Mouse (Mus musculus) adrenal gland (tissue): ENCODE results near the gene Ascl2.

Source experiments
- intact Hi-C: fragments of 180-260 bp; cut with DNase I; formaldehyde crosslinking; loops from one replicate; pipeline ENCODE4 v1.15.1; 2025
- long read RNA-seq, 2 experiments: library from polyadenylated mRNA; unstranded; transcript quantifications; one replicate each; pipeline ENCODE4 v2.0.0; 2020; ENCODE audit warnings: borderline replicate concordance in 1 of 2; ENCODE audit not compliant: insufficient replicate concordance in 1 of 2

Gene Ascl2
- long read RNA-seq, experiment 1: 0 reads
- long read RNA-seq, experiment 2: 0 reads

DNA sequence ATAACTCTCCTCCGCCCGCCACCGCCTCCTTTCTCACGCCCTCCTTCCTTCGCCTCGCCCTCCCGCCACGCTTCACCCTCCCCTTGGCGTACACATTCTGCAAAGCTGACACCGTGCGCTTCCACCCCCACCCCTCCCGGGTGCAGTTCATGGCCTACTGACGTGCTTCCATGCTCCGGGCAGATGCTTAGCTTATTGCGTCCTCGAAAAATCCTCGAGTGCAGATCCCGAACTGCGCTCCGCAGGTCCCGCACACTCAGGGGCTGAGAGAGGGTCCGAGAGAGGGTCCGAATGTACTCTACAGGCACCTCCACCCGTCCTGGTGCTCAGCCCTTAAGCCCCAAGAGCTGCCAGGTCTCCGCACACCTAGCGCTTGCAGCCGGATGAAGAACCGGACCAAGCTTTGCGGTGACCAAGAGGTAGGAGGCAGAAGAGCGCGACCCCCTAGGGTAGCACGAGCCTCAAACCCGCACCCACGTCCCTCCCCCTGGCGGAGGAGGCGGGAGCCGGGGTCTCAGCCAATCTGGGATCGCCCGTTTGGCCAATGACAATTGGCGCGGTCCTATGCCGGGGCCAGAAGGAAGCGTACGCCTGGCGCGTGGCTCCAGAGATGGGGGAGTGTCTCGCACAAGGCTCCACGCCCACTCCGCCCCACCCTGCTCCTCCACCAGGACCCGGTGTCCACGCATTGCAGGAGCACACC is at the start of gene Ascl2:
TSS of gene Ascl2 (minus strand) at position 456 of the 703 bp plus-strand sequence.
- intact Hi-C loops: no loop called here

DNA sequence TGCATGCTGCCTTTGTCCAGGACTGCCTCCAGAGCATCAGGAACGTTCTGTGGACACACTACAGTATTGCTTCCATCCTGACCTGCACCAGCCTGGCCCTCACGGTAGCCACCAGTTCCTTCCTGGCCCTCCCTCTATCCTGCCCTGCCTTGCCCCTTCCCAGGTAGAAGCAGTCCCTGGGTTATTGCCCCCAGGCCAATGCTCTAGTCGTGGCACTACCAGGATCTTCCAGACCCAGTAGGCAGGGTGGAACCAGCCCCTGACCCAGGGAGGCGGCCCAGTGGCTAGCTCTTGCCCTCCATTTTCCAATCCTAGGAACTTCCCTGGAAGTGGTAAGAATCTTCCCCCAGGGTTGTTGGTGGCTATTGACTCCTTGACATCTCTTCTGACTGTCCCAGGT is 48.1 kb upstream of the Ascl2 start:
- intact Hi-C loops: no loop called here

DNA sequence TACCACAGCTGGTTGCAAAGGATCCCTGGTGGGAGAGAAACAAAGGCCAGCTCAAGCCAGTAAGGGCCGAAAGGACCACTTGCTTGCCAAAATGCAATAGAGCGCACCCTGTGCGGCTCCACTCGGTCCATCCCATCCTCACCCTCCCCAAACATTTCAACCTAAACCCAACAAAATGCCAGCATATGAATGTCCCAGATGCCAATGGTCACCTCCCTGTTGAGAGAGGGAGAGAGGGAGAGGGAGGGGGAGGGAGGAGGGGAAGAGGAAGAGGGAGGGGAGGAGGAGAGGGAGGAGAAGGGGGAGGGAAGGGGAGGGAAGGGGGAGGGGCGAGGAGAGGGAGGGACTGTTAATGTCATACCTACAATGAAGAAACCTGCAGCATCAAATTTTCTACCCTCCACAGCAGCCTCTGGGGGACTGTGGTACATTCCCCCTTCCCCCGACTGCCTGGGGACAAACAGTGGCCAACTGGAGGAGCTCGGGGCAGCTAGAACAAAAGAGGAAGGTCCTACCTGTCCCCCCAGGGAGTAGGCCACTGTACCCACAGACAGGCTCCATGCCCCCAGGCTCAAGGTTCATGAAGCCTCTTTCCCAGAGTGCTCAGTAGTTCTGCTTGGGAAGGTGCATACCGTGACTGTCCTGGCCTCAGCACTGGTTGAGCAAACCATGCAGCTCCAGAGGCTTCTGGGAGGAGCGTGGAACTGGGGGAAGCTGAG is 47.5 kb upstream of the Ascl2 start:
- intact Hi-C loops: no loop called here

DNA sequence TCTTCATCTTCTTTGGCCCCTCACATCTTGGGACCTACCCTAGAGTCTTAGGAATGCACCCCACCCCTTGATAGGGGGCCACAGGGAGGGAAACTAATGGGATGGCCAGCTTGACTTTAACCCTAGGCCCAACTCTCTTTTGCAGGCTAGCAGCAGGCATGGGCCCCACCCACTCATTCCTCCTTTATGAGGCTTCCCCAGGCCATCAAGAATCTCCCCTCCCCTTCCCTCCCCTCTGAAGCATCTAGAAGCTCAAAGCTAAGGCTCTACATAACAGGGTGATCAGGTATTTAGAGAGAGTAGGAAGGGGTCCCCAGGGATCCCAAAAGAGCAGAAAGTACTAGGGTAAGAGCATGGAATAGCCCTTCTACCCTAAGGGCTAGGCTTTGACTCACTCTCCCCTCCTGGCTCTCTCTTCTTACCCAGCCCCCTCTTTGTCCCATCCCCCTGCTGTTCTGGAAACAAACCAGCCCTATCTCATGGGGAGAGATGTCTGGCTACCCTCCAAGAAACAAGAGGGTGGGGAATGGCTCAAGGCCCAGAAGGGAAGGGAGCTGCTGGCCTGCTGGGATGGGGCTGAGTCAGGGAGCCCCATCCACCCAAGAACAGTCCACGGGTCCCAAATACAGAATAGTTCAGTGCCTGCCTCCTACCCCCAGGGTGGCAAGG is 46.8 kb upstream of the Ascl2 start:
- intact Hi-C loops: no loop called here

DNA sequence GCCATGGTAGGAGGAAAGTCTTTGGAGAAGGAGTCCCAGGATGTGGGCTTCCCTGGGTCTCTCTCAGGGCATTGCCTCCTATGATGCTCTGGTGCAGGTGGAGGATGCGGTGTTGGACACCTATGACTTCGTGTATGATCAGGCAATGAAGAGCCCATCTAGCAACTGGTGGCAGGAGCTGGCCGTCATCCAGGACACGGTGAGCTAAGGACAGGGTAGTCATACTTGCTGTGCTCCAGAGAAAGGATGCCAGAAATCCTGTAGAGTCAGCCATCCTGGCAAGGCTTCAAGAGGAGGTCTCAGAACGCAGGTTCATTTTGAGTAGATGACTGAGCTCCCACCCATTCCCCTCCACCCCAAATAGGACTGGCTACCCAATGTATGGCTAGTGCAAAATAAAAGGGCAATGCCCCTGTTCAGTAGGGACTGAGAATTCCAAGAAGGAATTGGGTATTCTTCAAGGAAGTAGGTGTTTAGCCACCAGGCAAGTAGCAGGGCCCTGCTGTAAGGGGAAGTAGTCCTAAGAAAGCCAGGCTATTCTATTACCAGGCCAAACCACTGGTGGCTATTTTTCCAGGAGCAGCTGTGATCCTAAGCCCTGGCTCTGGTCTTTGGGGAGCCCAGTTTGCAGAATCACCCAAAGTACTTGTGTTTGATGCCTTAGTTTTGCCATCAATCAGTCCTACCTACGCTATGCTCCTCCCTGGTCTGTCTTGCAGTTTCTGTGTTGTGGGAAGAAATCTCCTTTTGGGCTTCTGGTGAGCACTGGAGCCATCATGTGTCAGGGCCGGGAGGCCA is 46.0 kb upstream of the Ascl2 start:
- intact Hi-C loops: no loop called here

DNA sequence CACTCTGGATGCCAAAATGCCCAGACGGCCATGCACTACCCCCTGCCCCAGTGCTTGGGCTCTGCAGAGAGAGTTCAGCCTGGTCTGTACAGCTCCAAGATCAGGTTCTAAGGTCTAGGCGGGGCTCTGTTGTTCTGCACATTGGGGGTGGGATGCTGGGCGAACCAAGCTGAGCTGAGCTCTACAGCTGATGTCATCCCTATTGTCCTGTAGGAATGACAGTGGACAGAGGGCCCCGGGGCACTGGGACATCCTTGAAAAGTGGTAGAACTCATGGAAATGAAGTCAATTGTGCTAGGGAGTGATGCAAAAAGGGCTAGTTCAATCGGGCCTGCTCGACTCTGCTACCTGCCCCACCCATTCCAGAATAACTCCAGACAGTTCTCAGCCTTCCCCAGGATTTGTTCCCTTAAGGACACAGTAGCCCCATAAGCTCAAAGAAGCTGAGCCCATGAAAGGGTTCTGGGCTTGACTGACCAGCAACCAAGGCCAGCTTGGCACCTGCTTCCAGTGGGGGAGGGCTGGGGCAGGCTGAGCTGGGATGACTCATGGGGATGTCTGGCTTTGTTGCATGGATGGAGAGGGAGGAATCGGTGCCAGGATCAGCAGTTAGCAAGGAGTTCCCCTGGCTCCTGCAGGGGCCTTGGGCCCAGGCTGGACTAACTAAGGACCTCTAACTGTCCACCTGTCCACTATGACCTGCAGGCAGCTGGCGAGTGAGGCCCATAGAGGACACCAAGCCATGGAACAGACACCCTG is 44.5 kb upstream of the Ascl2 start:
- intact Hi-C loops: no loop called here

DNA sequence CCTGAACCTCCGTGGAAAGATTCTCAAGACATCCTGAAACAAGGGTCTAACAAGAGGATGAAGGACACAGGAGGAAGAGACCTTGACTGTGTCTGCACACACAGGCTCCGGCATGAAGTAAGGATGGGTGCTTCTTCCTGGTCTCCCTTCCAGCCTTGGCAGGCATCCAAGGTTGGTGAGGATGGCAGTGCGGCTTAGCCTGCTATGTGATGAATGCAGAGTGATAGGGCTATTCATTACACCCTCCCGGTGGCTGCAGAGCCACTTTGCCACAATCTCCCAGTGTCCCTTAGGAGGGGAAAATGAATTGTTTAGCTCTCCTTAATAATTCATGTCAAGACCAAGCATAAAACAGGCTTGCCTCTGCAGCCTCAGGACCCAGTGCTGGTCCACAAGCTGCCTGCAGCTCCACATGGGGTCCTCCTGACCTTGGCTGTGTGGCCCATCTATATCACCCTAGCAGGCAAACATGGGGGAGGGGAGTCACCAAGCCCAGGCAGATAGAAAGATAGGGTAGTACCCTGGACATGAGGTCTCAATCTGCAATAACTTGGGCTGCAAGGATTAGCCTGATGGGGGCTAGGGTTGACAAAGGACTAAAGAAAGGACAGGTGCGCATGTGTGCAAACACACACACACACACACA is 43.3 kb upstream of the Ascl2 start:
- intact Hi-C loops: no loop called here

DNA sequence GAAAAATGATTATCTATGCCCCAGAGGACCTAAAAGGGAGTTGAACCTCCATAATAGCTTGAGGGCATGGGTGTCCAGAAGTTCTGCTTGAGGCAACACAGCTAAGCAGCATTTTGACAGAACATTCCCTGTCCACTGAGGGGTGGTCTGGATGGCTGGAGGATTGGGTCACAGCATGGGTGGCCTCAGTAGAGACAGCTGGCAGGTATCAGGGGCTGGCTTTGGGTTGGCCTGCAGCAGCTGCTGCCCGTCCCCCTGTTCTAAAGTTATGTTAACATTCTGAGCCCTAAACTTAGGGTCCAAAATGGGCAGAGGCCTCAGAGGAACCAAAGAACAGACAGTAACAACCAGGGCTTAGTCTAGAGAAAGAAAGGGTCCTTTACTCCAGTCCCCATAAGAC is 42.2 kb upstream of the Ascl2 start:
- intact Hi-C loops: no loop called here

DNA sequence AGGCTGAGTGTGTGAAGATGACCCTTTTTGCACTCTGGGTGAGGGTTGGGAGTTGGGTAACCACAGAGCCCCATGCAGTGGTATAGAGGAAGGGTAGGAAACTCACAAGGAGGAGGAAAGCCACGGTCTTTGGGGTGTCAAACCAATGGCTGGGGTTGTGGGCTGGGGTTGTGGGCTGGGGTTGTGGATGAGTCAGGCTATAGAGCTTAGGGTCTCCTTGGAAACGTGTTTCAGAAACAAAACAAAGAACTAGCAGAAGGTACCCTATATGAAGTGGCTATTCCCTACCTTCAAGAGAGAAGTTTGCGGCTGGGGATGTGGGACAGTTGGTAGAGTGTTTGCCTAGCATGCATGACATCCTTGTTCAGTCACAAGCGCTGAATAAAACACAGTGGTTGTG is 40.9 kb upstream of the Ascl2 start:
- intact Hi-C loops: loop anchor here (5.0 kb wide), 1 partner anchor 42 kb away; the partner anchor contains the start of gene Cd81

DNA sequence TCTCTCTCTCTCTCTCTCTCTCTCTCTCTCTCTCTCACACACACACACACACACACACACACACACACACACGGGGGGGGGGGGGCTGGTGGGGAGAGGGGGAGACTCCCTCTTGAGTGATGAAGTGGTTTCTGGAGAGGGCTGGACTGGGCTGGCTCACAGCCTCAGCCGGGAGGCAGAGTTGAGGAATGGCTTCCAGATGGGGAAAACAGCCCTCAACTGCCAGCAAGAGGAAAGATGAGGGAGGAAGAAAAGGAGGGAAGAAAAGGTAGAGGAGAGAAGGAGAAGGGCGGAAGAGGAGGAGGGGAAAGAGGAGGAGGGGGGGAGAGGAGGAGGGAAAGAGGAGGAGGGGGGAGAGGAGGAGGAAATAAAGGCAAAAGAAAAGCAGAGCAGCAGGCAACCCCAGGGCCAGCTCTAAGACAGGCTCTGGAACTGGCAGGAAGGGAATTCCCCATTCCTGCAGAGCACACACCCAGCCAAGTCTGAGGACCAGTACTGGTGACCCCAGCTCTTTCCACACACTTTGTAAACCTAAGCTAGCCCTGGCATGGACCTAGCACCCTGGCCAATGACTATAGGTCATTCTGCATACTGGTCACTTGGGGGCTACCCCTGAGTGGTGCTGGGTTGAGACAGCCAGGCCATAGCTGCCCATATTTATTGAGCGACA is 40.1 kb upstream of the Ascl2 start:
- intact Hi-C loops: loop anchor here (1.0 to 5.0 kb wide), 2 partner anchors 43 to 77 kb away; partner anchors contain the start of gene Cd81

DNA sequence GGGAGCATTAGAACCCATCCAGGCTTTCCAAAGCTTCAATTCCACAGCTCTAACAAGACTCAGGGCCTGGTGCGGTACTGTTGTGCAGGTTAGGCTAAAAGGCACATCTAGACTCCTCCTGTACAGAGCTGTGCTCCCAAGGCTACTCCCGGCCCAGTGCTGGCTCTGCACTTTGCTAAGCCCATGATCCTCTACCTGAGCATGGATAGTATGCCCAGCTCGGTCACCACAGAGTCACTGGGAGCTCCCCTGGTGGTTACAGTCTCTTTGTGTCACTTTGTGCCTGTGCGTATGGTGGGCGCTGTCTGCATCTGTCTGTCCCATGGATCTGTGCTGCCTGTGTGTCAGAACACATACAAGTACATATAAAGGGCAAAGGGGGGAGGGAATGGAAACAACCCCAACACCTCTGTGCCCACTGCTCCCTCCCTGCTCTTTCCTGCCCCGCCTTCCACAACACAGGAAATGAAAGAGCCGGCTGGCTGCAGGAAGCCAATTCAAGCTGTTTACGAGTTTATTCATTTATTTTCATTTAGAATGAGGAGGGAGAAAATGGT is 39.4 kb upstream of the Ascl2 start:
- intact Hi-C loops: loop anchor here (1.0 to 5.0 kb wide), 2 partner anchors 44 to 78 kb away; partner anchors contain the start of gene Cd81

DNA sequence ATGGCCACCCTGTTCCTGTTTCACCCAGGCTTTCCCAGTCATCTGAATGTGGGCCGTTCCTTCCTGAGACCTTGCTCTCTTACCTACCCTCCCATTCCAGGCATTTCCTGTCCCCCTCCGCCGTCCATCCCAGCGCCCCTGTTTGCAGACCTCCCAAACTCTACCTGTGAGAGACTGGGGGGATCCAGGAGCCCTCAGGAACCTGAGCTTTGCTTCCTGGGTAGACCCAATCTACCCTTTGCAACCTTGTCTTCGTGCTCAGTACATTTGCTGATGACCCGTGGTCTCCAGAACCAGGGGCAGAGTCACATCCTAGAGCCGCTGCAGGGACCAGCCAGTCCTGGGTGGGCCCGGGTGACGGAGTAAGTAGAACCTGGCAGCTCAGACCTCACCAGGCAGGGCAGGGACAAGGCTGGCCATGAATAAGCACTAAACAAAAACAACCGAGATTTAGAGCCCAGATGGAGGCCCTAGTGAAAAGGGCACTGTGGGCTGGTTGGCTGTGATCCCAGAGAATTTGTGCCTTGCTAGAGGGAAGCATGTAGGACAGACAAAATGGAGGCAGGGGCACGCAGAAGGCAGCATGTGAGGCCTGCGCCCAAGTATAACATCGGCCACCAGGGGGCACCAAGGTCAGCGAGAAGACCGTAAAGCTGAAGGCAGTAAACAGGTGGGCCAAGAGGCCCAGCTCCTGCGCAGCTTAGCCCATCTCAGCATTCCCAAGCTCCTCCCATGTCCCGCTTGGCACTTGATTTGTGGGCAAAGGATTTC is 38.7 kb upstream of the Ascl2 start:
- intact Hi-C loops: loop anchor here (1.0 to 5.0 kb wide), 2 partner anchors 45 to 79 kb away; partner anchors contain the start of gene Cd81

DNA sequence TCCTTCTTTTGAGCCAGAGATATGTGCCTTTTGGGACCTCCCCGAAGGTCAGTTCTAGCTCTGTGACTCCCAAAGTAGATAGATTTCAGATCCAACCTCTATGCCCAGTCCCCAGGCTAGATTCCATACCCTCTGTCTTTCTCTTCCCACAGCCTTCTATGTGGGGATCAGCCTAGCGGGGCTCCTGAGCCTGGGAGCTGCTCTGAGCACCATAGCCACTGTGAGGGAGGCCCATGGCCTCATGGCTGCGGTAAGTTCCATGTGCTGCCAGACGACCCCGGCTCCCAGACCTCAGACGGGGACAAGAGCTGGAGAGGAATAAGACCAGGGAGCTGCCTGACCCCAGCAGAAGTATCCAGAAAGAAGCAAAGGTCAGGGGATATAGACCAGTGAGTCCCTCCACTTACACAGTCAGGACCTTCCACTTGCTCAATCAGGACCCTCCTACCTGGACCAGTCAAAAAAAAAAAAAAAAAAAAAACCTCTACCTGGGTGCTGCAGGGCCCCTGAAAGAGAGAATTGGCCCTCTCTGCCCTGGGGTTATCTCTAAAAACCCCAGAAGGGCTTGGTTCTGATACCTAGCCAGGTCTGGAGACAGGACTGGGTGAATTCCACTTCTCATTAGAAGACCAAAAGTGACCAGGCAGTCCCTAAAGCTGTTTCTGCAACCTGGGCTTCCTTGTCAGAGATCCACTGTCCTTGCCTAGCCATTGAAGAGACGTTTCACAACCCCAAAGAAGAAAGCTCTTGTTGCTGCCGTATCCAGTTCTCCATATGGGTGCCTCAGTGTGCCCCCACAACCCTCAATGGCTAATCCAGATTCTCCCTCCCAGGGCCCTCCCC is 37.9 kb upstream of the Ascl2 start:
- intact Hi-C loops: loop anchor here (5.0 kb wide), 1 partner anchor 45 kb away; the partner anchor contains the start of gene Cd81

DNA sequence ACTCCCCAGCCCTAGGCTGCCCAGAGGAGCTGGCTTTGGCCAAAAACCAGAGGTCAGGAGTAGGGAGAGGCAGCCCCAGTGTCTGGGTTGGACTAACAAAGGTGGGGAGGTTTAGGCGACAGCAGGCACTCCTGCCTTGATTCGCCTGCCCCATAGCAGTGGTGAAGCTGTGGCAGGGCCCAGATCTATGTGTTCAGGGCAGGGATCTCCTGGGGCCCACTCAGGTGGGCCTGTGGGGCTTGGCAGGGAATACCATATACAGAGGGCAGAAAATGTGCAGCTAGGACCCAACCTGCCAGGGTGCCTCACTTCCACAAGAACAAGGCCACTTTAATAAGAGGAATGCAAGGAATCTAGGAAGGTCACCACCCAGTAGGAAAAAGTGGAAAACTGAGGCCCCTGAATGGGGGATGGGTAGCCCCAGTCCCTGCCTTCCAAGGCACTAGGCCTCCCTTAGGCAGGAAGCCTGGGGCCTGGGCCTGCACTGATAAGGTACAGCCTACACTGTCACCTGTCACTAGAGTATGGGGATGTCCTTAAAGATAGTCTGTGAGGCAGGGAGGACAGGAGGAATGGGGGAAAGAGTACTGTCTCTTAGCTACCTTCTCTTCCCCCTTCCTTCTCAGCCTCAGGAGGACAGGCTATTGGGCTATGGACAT is 37.2 kb upstream of the Ascl2 start:
- intact Hi-C loops: loop anchor here (5.0 kb wide), 1 partner anchor 46 kb away; the partner anchor contains the start of gene Cd81

DNA sequence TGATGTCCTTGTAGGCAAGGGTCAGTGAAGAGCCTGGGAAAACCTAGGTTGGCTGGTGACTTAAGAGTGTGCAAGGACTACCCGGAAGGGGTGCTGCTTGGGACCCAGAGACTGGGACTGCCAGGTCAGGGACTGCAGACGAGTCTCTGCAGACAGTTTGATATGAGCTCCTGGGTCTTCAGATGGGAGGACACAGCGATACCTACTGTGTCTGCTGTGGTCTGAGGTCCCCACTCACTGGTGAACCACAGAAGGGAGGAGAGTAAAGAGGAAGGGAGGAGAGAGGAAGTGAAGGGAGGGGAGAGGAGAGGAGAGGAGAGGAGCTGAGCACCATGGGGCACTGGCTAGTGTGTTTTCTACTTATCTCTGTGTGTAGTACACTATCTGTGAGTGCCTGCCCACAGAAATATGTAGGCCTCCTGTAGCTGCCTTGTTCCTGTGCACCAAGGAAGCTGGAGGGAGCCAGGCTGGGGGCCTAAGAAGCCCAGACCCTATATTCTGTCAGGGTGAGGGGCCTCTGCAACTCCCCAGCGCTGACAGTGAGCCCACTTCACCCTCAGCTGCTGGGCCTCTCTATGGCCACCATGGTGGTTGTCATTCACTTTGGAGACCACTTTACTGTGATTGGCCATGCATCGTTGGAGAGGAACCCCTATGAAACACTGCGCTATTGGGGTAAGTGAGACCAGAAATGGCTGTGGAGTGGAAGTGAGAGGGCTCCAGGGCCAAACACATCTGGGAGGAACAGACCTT is 36.5 kb upstream of the Ascl2 start:
- intact Hi-C loops: loop anchor here (5.0 kb wide), 1 partner anchor 47 kb away; the partner anchor contains the start of gene Cd81
